Mouse (Mus musculus) ES-CJ7 (cell line): ENCODE results near the gene Prkce.

Source experiments
- DNase-seq: peaks from one replicate; pipeline ENCODE4 v3.0.0; 2011; ENCODE audit warnings: low read depth, low spot score

The Prkce gene

GRCm38 (mm10) chr17:86615592-86616291 lies 448.2 kb downstream of the Prkce start:
- DNase-seq: no peak

DNA sequence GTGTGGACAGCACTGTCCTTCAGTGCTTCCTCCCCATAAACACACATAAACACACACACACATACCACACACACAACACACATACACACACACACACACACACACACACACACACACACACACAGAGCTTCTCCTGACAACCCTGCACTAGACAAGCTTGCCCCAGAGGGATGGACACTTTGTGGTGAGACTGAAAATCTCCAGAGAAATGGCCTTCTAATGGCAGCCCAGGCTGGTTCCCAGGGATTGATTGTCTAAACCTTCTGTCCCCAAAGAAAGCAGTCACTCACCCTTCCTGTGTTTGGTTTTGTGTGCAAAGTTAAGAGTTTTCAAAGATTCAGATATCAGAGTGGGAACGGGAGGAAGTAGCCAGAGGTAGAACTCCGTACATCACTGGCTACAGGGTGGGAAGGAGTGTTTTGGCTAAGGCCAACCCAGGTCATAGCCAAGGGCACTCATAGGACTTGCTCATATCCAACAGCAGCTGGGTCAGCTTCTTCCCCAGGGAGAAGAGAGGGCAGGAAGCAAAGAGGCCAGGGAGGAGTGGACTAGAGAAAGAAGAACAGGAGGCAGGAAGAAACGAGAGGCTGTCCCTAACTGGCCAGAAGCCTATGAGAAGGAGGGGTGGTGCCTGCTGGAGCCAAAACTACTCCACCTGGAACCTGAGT lies 450.1 kb downstream of the Prkce start:
- no peak for DNase-seq

- DNase-seq: no peak
Observed at GRCm38 (mm10) chr17:86618431-86618861, 450.9 kb downstream of the Prkce start.

DNA sequence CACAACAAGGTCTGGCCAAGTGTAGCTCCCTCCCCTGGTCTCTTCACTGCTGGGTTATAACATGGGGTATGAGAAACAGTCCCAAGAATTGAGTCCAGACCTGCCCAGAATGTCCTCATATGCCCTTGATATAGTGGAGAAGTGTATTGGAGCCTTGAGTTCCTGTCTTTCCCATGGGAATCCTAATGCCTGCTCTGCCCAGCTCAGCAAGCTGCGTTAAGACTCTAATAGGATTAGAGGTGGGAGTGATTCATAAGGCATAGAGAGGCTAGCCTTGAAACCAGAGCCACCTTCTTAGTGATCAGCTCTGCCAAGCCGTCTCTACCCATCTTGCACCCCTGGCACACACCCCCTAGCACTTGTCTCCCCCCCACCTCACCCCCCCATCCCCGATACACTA lies 455.3 kb downstream of the Prkce start:
- DNase-seq: no peak

GRCm38 (mm10) chr17:86626523-86626922 lies 458.9 kb downstream of the Prkce start:
- DNase-seq: no peak

DNA sequence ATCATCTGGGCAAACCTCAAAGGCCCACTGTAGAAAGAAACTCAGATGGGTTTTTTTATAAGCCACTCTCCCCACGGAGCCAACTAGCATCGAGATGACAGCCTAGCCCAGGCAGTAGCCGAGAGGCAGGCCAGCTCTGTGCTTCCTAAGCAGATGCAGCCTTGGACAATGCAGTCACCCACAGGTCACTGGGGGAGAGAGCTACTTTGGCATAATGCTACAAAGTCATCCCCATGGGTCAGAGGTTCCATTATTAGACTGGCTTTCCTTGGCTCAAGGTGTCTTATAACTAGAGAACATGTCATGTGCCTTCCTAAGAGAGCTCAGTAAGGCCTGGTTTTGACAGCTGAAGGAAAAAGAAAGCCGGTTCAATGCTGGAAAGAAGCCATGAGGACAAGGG lies 465.5 kb downstream of the Prkce start:
- DNase-seq: no peak

DNA sequence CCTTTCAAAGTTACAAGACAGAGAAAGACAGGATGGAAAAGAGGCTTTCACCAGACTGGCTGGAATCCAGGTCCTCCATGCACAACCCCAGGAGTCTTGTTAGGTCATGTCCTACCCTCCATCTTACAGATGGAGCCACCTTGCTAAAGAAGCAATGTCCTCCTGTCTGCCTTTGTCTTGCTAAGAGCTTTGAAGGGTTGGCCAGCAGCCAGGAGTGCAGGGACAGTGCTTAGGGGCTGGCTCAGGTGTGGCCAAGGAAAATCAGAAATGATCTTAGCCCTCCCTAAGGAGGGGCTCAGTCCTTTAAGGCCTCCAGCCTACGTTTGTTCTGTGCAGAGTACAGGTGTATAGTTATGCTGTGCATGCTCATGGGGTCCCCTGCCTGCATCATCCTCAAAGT lies 469.7 kb downstream of the Prkce start:
- DNase-seq: no peak

GRCm38 (mm10) chr17:86639279-86639678 lies 471.7 kb downstream of the Prkce start:
- no peak for DNase-seq

- no peak for DNase-seq
Observed at GRCm38 (mm10) chr17:86647226-86647625, 479.6 kb downstream of the Prkce start.

- DNase-seq: no peak
Observed at GRCm38 (mm10) chr17:86648856-86649435, 481.4 kb downstream of the Prkce start.

DNA sequence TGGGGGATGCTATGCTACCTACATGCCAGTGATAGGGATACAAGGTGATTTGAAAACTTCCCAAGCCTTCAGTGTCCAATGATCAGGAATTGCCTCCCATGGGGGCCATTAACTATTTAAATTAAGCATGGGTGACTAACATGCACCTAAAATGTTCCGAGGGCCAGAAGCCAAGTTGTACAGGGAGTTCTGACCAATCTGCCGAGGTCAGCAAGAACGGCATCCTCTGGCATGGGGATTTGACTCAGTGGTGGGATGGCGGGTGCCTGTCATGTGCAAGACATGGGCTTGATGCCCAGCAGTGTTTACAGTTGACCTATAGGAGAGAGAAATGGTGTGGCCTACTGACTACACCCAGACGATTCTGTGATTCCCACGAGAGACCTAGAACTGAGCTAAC lies 482.7 kb downstream of the Prkce start:
- DNase-seq: no peak

GRCm38 (mm10) chr17:86651091-86651490 lies 483.5 kb downstream of the Prkce start:
- no peak for DNase-seq

DNA sequence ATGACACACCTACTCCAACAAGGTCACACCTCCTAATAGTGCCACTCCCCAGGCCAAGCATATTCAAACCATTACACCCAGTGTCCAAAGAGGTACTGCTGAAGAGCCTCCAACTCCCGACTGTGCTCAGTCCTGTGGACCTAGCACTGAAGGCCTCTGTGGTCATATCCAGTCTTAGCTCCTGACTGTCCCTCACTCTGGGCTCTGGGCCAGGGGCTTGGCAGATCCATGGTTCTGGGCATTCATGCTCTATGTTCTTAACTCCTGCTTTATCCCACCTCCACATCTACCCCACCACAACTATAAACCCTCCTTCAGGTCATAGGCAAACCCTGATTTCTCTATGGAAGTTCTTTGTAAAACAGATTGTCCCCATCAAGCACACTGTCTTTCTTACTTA lies 485.2 kb downstream of the Prkce start:
- DNase-seq: no peak

GRCm38 (mm10) chr17:86656369-86656768 lies 488.8 kb downstream of the Prkce start:
- no peak for DNase-seq

DNA sequence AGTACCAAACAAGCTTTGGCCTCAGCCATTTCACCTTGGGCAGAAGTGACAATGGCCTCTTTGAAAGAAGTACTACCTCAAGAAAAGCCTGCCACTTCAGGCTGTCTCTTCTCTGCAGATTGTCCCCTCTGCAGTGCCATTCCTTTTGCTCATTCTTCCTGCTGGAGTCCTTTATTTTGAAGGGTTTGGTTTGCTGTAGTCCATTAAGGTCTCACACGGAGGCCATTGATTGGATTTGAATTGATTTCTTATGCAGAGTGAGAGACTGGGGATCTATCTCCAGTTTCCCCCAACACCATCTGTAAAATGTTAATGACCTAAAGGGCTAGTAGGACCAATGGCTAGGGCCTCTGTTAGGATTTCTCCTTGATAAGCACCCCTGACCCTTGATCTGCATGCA lies 494.7 kb downstream of the Prkce start:
- DNase-seq: peak; percentile 17

DNA sequence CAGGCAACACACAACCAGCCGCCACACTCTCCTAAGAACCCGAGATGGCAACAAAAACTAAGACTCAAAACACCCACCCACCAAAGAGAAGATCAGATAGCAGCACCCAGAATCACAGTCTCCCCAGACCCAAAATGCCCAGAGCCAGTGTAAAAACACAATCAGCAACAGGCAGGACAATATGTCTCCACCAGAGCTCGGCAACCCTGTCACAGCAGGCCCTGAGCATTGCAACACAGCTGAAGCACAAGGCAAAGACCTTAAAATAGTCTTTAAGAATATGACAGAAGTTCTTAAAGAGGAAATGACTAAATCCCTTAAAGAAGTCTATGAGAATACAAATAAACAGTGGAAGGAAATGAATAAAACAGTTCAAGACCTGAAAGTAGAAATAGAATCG lies 495.9 kb downstream of the Prkce start:
- no peak for DNase-seq

- DNase-seq: peak; percentile 20
Observed at GRCm38 (mm10) chr17:86667836-86668600, 500.4 kb downstream of the Prkce start.

- DNase-seq: peak; percentile 52
Observed at GRCm38 (mm10) chr17:86669641-86670373, 502.2 kb downstream of the Prkce start.

DNA sequence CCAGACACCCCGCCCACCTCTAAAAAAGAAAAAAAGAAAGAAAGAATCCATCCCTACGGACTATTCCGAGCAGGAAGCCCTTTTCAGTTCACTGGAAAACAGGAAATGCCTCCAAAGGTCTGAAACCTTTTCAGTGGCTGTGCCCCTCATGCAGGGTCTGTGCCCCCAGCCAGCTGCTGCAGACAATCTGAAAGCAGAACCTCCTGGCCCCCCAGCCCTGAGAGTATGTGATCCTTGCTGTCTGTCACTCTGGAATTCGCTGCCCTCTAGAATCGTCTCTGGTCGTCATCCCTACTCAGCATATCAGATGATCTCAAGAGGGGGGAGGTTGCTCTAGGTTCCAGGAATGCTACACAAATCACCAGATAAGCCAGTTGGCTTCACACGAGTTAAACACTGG lies 503.1 kb downstream of the Prkce start:
- no peak for DNase-seq

DNA sequence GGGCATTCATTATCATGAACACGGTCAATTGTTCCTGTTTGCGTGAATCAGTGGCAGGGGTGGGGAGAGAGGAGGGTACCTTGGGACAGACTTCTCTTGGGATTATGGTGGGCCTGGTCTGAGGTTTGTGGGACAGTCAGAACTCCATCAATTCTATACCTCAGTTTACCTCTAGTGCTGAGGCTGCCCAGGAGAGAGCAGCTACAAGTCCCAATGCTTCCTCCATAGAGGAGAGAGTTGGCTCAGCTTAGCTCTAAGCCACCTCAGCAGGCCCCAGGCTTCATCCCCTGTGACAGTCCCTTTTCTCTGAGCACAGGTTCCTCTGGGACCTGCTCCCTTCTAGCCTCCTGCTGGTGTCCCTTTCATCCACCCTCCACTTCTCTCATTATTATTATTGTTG lies 507.4 kb downstream of the Prkce start:
- no peak for DNase-seq

DNA sequence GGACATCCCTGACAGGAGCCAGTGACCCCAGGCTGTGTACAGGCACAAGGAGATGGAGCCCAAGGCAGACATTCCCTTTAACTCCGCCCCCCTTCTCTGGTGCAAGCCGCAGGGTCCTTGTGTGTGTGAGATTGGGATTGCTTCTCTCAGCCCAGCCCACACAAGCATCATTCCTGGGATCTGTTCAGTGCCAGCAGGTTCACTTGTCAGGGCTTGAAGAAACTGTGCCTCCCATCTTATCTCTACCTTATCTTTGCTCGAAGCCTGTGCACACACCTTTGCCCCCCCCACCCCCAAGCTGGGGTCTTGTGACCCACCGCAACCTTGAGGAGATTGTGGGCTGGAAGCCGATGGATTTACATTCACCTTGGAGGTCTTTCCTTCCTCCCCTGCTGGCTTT lies 508.8 kb downstream of the Prkce start:
- DNase-seq: no peak

DNA sequence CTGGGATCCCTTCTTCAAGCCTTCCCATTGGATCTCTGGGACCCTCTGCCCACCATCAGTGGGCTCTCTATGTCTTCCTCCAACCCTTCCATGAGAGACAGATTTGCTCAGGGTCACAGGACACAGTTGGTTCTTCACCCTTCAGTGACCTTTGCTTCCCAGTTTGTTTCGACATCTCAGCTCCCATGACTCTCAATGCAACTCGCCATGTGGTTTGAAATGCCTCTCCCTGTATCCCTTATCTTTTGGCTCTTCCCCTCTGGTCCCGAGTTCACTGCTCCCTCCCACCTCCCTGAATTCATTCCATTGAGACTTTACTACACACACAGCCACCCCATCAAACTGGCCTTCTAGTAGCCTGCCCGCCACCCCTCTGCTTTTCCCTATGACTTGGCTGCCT lies 509.3 kb downstream of the Prkce start:
- no peak for DNase-seq
